Mouse (Mus musculus) ES-E14 (cell line): ENCODE data around the gene Sh3rf1. TPM values are rescaled to one million over a fixed set of nuclear protein-coding genes. Genes with fewer than 3 reads are reported as not detected.

Experiments
- DNase-seq: peaks from one replicate; pipeline ENCODE4 v3.0.0-alpha.2; 2013; ENCODE audit warnings: low read depth, low spot score
- H3K27ac ChIP-seq: 2 replicates; pipeline ENCODE4 v1.5.1; 2012; ENCODE audit warnings: low read depth, mild to moderate bottlenecking, low read length, moderate library complexity, mixed read lengths; ENCODE audit not compliant: poor library complexity, insufficient read depth, severe bottlenecking
- H3K36me3 ChIP-seq: 2 replicates; pipeline ENCODE4 v1.6.1; 2012; ENCODE audit warnings: mild to moderate bottlenecking, low read length, moderate library complexity, mixed read lengths; ENCODE audit not compliant: control insufficient read depth, poor library complexity, insufficient read depth, severe bottlenecking
- H3K4me1 ChIP-seq, 2 experiments: fragments of 150-350 bp in 1 of 2; sonication (generic) in 1 of 2; 2 replicates each; pipeline ENCODE4 v1.6.1; 2012; ENCODE audit warnings: low read length in 2 of 2, mild to moderate bottlenecking in 1 of 2, mixed read lengths in 1 of 2; ENCODE audit not compliant: control insufficient read depth in 2 of 2, insufficient read depth in 2 of 2, poor library complexity in 1 of 2
- H3K4me3 ChIP-seq, 2 experiments: fragments of 150-350 bp in 1 of 2; sonication (generic) in 1 of 2; 2 replicates each; pipeline ENCODE4 v1.5.1; 2012; ENCODE audit warnings: low read length in 2 of 2, low read depth in 1 of 2, mild to moderate bottlenecking in 1 of 2, mixed read lengths in 1 of 2; ENCODE audit not compliant: insufficient read depth in 1 of 2, poor library complexity in 1 of 2, severe bottlenecking in 1 of 2
- H3K9ac ChIP-seq: 2 replicates; pipeline ENCODE4 v1.6.1; 2012; ENCODE audit warnings: low read depth, mild to moderate bottlenecking, low read length, mixed read lengths; ENCODE audit not compliant: poor library complexity, insufficient read depth, severe bottlenecking
- H3K9me3 ChIP-seq: fragments of 150-350 bp; sonication (generic); 2 replicates; pipeline ENCODE4 v1.6.1; 2012; ENCODE audit warnings: low read depth, mild to moderate bottlenecking, low read length; ENCODE audit not compliant: control insufficient read depth, insufficient read depth
- CHD2 ChIP-seq: IDR thresholded peaks from 2 replicates; pipeline ENCODE4 v1.6.1; 2014; ENCODE audit warnings: mild to moderate bottlenecking, low read depth, low read length, inconsistent platforms
- HCFC1 ChIP-seq: IDR thresholded peaks from 2 replicates; pipeline ENCODE4 v1.6.1; 2012; ENCODE audit warnings: low read length, inconsistent platforms, borderline replicate concordance; ENCODE audit not compliant: insufficient read depth
- MAFK ChIP-seq: IDR thresholded peaks from 2 replicates; pipeline ENCODE4 v1.6.1; 2014; ENCODE audit warnings: mild to moderate bottlenecking, low read depth, low read length, inconsistent platforms; ENCODE audit not compliant: insufficient read depth
- ZC3H11A ChIP-seq: IDR thresholded peaks from 2 replicates; pipeline ENCODE4 v1.6.1; 2012; ENCODE audit warnings: low read depth, mild to moderate bottlenecking, inconsistent platforms, low read length, borderline replicate concordance
- ZNF384 ChIP-seq: IDR thresholded peaks from 2 replicates; pipeline ENCODE4 v1.6.1; 2012; ENCODE audit warnings: low read depth, low read length, inconsistent platforms
- in situ Hi-C, 2 experiments: fragments of 600-800 bp; cut with MboI; formaldehyde crosslinking; loops; one replicate each; pipeline ENCODE4 v1.15.1; 2025; ENCODE audit warnings: low sequenced_read_pairs in 2 of 2, inconsistent platforms in 1 of 2; ENCODE audit not compliant: unreplicated experiment in 2 of 2
- total RNA-seq: library from RNA; depleted of rRNA; stranded (reverse); fragments of 300-350 nt; gene quantifications from 2 replicates; pipeline ENCODE4 v1.2.3, GENCODE M21; 2012; rRNA removed

Sh3rf1 gene
- 4.1 and 6.0 TPM in 2 replicates for total RNA-seq

DNA sequence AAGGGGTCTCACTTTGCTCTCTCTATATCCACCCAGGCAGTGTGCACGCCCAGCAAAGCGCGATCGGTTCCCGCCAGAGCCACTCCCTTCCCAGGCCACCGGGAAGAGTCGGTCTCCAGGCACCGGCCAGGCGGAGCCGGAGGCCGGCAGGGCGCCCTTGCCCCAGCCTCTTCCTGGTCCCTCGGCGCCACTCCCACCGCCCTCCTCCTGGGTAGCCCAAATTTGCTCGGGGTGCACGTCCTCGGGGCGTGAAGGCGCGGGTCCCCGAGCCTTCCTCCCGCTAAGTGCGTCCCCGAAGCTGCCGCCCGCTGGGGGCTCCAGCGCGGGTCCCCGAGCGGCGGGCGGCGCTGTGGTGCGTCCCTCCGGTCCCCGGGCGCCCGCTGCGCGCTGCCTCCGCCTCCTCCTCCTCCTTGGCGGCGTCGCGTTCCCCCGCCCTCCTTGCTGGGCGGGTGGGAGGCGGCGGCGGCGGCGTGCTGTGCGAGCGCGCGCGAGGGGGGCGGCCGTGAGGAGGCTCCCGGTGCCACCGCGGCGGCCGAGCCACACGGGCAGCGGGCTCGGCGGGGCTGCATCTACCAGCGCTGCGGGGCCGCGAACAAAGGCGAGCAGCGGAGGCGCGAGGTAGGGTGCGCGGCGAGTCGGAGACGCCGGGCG lies at the start of gene Sh3rf1:
Gene Sh3rf1, plus strand, starts transcription at position 144 of the 651 bp plus-strand sequence.
- H3K36me3 ChIP-seq, result no peaks in the 10 kb centered on the region
- peak within 1 kb of the TSS; percentile 85 for H3K9ac ChIP-seq
- H3K4me3 ChIP-seq, result peak within 1 kb of the TSS; percentile 91 to 95
- in situ Hi-C loops, result no loop called here
- no peak within 1 kb of the TSS for H3K27ac ChIP-seq
- TF ChIP-seq ZC3H11A (no peak), HCFC1 (no peak), CHD2 (no peak), MAFK (no peak), ZNF384 (no peak)
- H3K9me3 ChIP-seq, result no peaks in the 10 kb centered on the region
- no peak for DNase-seq
- H3K4me1 ChIP-seq, result peaks cover 0 to 2% of the 10 kb centered on the region in 2 experiments; a peak in 2 of 4 replicates

DNA sequence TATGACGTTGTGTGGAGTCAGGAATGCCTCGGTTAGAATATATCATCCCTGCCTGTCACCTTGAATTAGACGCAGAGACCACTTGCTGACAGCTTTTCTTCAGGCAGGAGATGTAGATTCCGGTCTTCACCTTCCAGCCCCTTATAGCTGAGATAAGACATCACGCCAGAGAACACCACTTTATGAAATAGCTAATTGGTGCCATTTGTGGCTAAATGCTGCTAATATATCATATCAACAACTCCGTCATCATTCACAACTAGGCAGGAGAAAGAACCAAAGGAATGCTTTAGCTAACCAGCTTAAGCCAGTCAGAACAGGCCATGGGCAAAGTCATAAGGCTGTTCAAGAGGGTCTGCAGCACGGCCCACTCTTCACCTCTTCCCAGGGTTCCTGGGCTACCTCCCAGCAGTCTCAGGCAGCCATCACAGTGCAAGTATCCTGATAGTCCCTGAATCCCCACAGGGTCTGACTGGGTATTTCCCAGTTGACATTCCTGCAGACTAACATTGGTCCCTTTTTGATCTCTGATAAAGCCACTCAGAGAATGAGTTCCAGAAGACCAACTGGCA lies 49.7 kb upstream of the Sh3rf1 start:
- H3K9me3 ChIP-seq, result no peaks in the 10 kb centered on the region
- H3K4me3 ChIP-seq, result no peak overlapping the region
- H3K36me3 ChIP-seq, result no peaks in the 10 kb centered on the region
- in situ Hi-C loops, result no loop called here
- no peak overlapping the region for H3K9ac ChIP-seq
- no peak for DNase-seq
- no peaks in the 10 kb centered on the region for H3K4me1 ChIP-seq
- TF ChIP-seq HCFC1 (no peak), ZNF384 (no peak), ZC3H11A (no peak), MAFK (no peak), CHD2 (no peak)
- H3K27ac ChIP-seq, result no peak overlapping the region

DNA sequence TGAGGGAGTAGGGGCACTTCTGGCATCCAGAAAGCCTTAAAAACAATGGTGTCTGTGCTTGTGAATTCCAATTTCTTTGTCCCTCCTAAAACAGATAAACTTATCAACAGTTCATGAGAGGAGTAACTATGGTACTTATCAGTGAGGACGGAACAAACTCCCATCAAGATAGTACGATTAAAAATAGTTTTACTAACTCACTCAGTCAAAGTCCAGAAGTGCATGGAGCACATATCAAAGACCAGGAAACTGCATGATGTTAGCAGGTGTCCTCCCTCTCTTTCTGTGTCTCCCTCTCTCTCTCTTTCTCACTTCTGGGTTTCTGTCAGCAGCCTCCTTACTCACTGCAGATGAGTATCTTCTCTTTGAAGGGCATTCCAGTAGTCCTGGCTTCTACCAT lies 47.8 kb upstream of the Sh3rf1 start:
- Histone ChIP-seq H3K27ac (no peak overlapping the region), H3K4me3 (no peak overlapping the region), H3K9me3 (no peaks in the 10 kb centered on the region), H3K4me1 (no peaks in the 10 kb centered on the region), H3K9ac (no peak overlapping the region), H3K36me3 (no peaks in the 10 kb centered on the region)
- in situ Hi-C loops, result no loop called here
- DNase-seq, result no peak
- no peak for TF ChIP-seq ZC3H11A
- TF ChIP-seq MAFK, result no peak

DNA sequence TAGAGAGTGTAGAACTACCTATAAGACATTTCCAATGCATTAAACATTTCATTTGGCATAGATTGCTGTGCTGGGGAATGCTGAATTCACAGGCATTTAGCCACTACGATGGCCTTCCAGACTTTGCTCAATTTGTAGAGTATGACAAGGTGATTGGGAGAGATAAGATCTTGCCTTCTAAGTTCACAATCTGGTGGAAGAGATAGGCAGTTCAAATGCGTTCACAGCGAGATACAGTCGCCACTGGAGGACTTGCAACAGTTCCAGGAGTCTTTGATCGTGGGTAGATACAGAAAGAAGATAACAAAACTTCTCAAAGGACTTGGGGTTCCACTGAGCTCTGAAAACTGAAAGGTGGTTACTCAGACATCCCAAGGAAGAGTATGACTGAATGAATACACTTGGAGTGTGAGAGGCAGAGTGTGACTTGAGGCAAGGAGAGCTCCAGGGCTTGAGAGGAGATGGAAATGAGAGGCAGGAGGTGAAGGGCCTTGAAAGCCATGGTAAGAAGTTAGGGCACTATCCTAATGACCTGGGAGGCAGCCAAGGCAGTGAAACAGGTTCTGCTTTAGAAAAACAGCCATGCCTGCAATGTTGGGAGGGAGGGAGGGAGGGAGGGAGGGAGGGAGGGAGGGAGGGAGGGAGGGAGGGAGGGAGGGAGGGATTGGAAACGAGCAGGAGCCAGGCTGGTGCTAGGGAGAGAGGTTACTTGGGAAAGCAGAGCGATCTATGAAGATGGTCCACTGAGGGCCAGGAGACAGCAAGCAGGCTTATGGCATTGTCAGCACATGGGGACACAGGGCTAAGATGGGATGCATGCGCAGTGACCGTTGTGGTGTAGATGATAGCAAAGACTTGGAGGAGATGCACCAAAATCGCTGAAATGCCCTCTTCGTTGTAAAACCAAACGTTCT lies 45.7 kb upstream of the Sh3rf1 start:
- no peak overlapping the region for H3K27ac ChIP-seq
- in situ Hi-C loops, result no loop called here
- H3K4me1 ChIP-seq, result no peaks in the 10 kb centered on the region
- no peaks in the 10 kb centered on the region for H3K36me3 ChIP-seq
- H3K9ac ChIP-seq, result no peak overlapping the region
- TF ChIP-seq ZNF384 (no peak), MAFK (no peak), ZC3H11A (no peak), HCFC1 (no peak), CHD2 (no peak)
- DNase-seq, result no peak
- H3K4me3 ChIP-seq, result no peak overlapping the region
- no peaks in the 10 kb centered on the region for H3K9me3 ChIP-seq
